11 mouse cellular contexts compared by ENCODE assay signal in the genomic region with DNA sequence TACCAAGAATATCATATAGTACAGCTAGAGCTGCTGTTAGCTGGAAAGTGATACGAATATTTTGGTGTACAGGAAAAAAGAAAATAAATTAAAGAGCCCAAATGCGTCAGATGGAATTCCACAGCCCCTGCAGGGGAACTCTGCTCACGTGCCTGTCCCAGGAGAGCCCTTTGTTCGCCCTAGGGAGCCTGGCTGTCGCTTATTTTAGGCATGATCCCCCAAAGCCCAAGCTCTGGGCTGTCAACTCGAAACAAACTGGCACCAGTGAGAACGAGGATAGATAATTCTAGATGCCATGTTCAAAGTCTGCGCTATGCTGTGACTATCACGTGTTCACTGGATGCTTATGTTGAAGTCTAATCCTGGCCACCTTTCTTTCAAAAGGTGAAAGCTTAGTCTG. TPM values are rescaled to one million over a fixed set of nuclear protein-coding genes. Genes with fewer than 3 reads are reported as not detected.
A peak's percentile ranks its signal among the peaks of the same experiment; 100 is the strongest.
DNase-seq lines count a peak whose midpoint lies in the region; ATAC-seq and TF ChIP-seq lines count a peak whose summit lies in the region.
"Had no signal": no experiment of that assay in that cellular context is flagged by ENCODE, and none has a peak within 500 bp of the region (broad histone marks: within the 10 kb centered on the region; RNA-seq: fewer than 3 reads in every experiment).

No protein-coding gene starts in this region.

- peak overlapping the region; percentile 51; the same call in 1 of the 2 replicates for H3K4me3 ChIP-seq in heart, embryonic 12.5 days
- H3K4me3 ChIP-seq in forebrain, embryonic 14.5 days (ENCODE audit: low read depth, low read length): peak overlapping the region; percentile 62
- H3K4me3 ChIP-seq in midbrain, embryonic 13.5 days (replicated peaks): peak overlapping the region; percentile 59

- WGBS in heart, embryonic 12.5 days: 7% methylated on average over 9 of the region's 9 CpGs
- WGBS in forebrain, embryonic 14.5 days: under 1% methylated on average over 9 of the region's 9 CpGs
- WGBS in midbrain, embryonic 13.5 days: 3% methylated on average over 9 of the region's 9 CpGs

- no peak for ATAC-seq in heart, embryonic 12.5 days (ENCODE audit: insufficient number of reproducible peaks, low FRiP score)
- ATAC-seq in forebrain, embryonic 14.5 days: peak; percentile 11; the same call in 1 of the 2 replicates
- ATAC-seq in midbrain, embryonic 13.5 days: 0 out of 2 replicates have a peak, but pooled peaks have one; percentile 10

- no peak for DNase-seq in heart, adult 8-10 months (ENCODE audit: low spot score)
- DNase-seq in brain, embryonic 14.5 days (ENCODE audit: low read depth): peak; percentile 68
- peak; percentile 55 for DNase-seq in forebrain, embryonic 14.5 days (ENCODE audit: low spot score)
- DNase-seq in spleen, adult 12 weeks (ENCODE audit: low spot score): no peak
- no peak for DNase-seq in Muller cell, postnatal 12 days (ENCODE audit: inconsistent ontology term)
- DNase-seq in urinary bladder, postnatal 36 days (ENCODE audit: low spot score in 2 of 2): no peak
- DNase-seq: thymus, postnatal 25 days had no signal

- TF ChIP-seq CTCF in brain, embryonic 14.5 days (IDR thresholded peaks at IDR 0.05; ENCODE audit: borderline replicate concordance, extremely low read depth, insufficient read depth, insufficient read length): no peak

- H3K27me3 ChIP-seq in heart, embryonic 12.5 days (replicated peaks): peaks cover 42% of the 10 kb centered on the region
- H3K27me3 ChIP-seq in forebrain, embryonic 14.5 days (replicated peaks; ENCODE audit: control insufficient read depth, insufficient read depth, low read length): no peaks in the 10 kb centered on the region
- H3K27me3 ChIP-seq in midbrain, embryonic 13.5 days: peaks cover 40% of the 10 kb centered on the region

- peaks cover 38% of the 10 kb centered on the region for H3K4me1 ChIP-seq in heart, embryonic 12.5 days (replicated peaks)
- H3K4me1 ChIP-seq in forebrain, embryonic 14.5 days (ENCODE audit: control insufficient read depth, insufficient read depth, low read length): peaks cover 22% of the 10 kb centered on the region
- peaks cover 60% of the 10 kb centered on the region for H3K4me1 ChIP-seq in midbrain, embryonic 13.5 days (replicated peaks)

- H3K9ac ChIP-seq in heart, embryonic 12.5 days: no peak overlapping the region
- H3K9ac ChIP-seq in forebrain, embryonic 14.5 days (ENCODE audit: low read length): peak overlapping the region; percentile 47; the same call in 1 of the 2 replicates
- no peak overlapping the region for H3K9ac ChIP-seq in midbrain, embryonic 13.5 days (replicated peaks)

- no peaks in the 10 kb centered on the region for H3K36me3 ChIP-seq in heart, embryonic 12.5 days
- H3K36me3 ChIP-seq in forebrain, embryonic 14.5 days (ENCODE audit: control insufficient read depth, insufficient read depth, low read length): no peaks in the 10 kb centered on the region
- no peaks in the 10 kb centered on the region for H3K36me3 ChIP-seq in midbrain, embryonic 13.5 days

- peak overlapping the region; percentile 81 for H3K4me2 ChIP-seq in heart, embryonic 12.5 days
- H3K4me2 ChIP-seq in forebrain, embryonic 14.5 days (ENCODE audit: low read length): peak overlapping the region; percentile 97
- H3K4me2 ChIP-seq in midbrain, embryonic 13.5 days (replicated peaks): peak overlapping the region; percentile 94

- no peaks in the 10 kb centered on the region for H3K9me3 ChIP-seq in heart, embryonic 12.5 days (replicated peaks)
- H3K9me3 ChIP-seq in forebrain, embryonic 14.5 days (replicated peaks; ENCODE audit: control insufficient read depth, low read length): no peaks in the 10 kb centered on the region
- no peaks in the 10 kb centered on the region for H3K9me3 ChIP-seq in midbrain, embryonic 13.5 days

- no peak for TF ChIP-seq POLR2A in brain, embryonic 14.5 days (IDR thresholded peaks at IDR 0.05; ENCODE audit: borderline replicate concordance, extremely low read depth, insufficient read depth, insufficient read length, poor library complexity, severe bottlenecking)

- no peak overlapping the region for H3K27ac ChIP-seq in heart, embryonic 12.5 days (ENCODE audit: poor library complexity, severe bottlenecking)
- peak overlapping the region; percentile 56; the same call in 1 of the 2 replicates for H3K27ac ChIP-seq in forebrain, embryonic 14.5 days (ENCODE audit: low read depth, low read length)
- H3K27ac ChIP-seq in midbrain, embryonic 13.5 days: peak overlapping the region; percentile 61; the same call in 1 of the 2 replicates

RNA-seq across cellular contexts. Expression of gene Shc3, which starts 0.9 kb away (rescaled TPM):
- polyA plus RNA-seq in heart, embryonic 12.5 days (2016; fragmentation: Nextera tagmentation; extraction: Ambion mirVana): 0.26 and 0.32 TPM in 2 replicates
- total RNA-seq in heart, adult 8-10 months (2022): 1 to 10 TPM; 1.7 to 2.1 (median 1.8) TPM
- 13.9 and 17.4 TPM in 2 replicates for polyA plus RNA-seq in brain, embryonic 14.5 days (2012; rRNA removed)
- 4.3 and 5.4 TPM in 2 replicates for polyA plus RNA-seq in forebrain, embryonic 14.5 days (2014; fragmentation: Nextera tagmentation; extraction: Ambion mirVana)
- 3.2 and 4.1 TPM in 2 replicates for polyA plus RNA-seq in midbrain, embryonic 13.5 days (2015; fragmentation: Nextera tagmentation; extraction: Ambion mirVana)
- total RNA-seq: common myeloid progenitor, adult 5-6 weeks had no signal
- polyA plus RNA-seq: liver, embryonic 16.5 days had no signal

Comparison
In these comparisons a context has a peak if more than half of its experiments do, and no peak if none do; other contexts are left out.
1. DNase-seq: peak in brain, embryonic 14.5 days (single experiment) and forebrain, embryonic 14.5 days (single experiment); none in heart, adult 8-10 months (single experiment), spleen, adult 12 weeks (single experiment), Muller cell, postnatal 12 days (single experiment) and urinary bladder, postnatal 36 days (0 of 2).
2. Peak in every context shown above with its lines, with median percentiles within 50 percentile points of each other: H3K4me2 ChIP-seq and H3K4me3 ChIP-seq.